Mouse (Mus musculus): Measurements from ENCODE around the gene Olfr11.

Gene Olfr11

DNA sequence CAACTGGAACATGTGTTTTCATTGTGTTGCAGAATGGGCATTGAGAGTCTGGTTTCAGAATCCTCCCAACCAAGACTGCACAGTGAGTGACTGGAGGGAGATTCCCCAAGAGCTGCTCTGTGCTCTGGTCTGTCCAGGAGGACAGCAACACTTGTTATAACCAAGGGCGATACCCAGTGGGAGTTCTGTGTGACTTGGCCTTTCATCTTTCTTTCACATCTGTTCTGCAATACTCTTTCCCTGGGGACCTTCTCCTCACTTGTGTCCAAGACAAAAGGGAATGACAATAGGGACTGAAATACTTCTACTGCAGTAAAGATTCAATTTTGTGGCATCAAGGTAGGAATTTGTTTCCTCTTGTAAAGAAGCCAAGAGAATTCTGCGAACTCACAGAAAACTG is at the start of gene Olfr11:
Gene Olfr11, minus strand, starts transcription at position 101 of the 400 bp plus-strand sequence.
- no peak for DNase-seq (ENCODE audit: low spot score)

DNA sequence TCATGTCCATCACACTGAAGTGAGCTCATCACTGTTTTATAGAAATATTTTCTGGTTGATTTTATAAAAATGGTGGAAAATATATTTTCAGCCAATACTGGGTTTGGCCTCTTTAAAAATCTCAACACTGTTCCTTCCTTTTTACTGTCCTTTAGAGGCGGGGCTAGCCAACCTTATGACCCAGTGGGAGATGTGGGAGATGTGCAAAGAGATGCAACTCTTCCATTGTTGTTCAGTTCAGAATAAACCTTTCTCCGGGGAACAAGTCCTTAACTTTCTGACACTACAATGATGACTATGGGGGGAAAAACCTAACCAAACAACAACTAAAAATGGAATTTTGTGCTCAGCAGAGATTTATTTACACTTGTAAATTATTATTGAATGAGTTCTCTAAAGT is 35.0 kb upstream of the Olfr11 start, which contains the start of gene Olfr1360:
Gene Olfr1360, minus strand, starts transcription at position 101 of the 400 bp plus-strand sequence.
- no peak for DNase-seq (ENCODE audit: low spot score)

DNA sequence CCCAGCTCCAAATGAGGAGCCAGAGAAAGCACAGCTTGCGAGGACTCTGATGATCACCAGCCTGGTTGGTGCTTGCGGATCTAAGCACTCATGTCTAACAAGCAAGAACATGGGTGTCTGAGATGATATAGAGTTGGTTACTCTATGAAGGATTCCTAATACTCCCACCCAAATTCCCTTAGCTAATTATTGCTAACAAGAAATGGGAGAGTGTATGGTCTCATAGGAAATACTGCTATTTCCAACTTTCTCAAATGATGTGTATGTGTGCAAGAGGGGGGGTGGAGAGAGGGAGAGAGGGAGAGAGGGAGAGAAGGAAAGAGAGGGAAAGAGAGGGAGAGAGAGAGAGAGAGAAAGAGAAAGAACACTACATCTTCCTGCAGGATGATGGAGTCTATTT is 21.0 kb upstream of the Olfr11 start, which contains the start of gene Olfr1361:
Gene Olfr1361, minus strand, starts transcription at position 101 of the 400 bp plus-strand sequence.
- no peak for DNase-seq (ENCODE audit: low spot score)

DNA sequence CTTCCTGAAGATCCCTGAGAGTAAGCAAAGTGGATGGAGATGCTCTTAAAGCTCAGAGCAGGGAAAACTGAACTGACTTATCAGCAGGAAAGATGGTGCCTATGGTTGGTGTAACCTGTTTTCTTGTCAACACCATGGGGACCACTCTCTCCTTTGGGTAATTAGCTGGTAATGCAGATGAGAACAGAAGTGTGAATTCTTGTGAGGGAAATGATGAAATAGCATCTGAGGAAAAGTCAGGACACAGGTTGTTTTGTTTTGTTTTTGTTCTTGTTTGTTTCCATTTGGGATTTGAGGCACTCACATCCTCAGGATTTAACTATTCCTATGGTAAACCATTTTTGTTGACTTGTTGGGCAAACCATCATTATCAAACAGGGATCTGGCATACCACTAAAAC is 28.4 kb downstream of the Olfr11 start, which contains the start of gene Olfr1362:
Gene Olfr1362, minus strand, starts transcription at position 101 of the 400 bp plus-strand sequence.
- no peak for DNase-seq (ENCODE audit: low spot score)

DNA sequence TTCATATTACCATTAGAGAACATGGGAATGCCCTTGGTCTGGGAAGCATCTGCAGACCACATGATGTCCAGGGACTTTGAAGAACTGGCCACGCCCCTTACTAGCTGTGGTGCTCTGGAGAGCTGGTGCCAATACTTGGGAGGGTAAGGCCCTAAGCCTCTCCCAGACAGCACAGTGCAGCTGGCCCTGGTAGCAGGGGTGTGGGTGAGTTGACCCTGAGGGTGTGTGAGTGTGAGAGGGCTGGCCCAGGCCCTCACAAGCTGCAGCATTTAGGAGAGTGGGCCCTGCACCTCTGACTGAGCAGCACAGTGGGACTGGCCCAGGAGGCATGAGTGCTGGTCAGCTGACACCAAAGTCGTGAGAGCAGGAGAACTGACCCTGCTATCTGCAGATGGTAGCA is 50.7 kb downstream of the Olfr11 start:
- no peak for DNase-seq (ENCODE audit: low spot score)
